Mouse (Mus musculus) myocyte (in vitro differentiated cells): Measurements from ENCODE around the gene Arnt.

ENCODE experiments used
- POLR2AphosphoS2 ChIP-seq: IDR thresholded peaks from one replicate; pipeline ENCODE4 v1.6.1; 2011; ENCODE audit warnings: low read depth, control low read depth; ENCODE audit not compliant: insufficient read length
- USF1 ChIP-seq: IDR thresholded peaks from one replicate; pipeline ENCODE4 v1.6.1; 2011; ENCODE audit warnings: low read depth, mild to moderate bottlenecking, control low read depth, moderate library complexity

GRCm38 (mm10) chr3:95523662-95524061, 89.5 kb downstream of the Arnt start:
- TF ChIP-seq USF1 (no peak), POLR2AphosphoS2 (no peak)
